Mouse (Mus musculus) intestine, embryonic 16.5 days (tissue): Measurements from ENCODE around the gene Shisa9. TPM values are rescaled to one million over a fixed set of nuclear protein-coding genes. Genes with fewer than 3 reads are reported as not detected.

Experiments
- ATAC-seq: fragments of 200-750 bp; cut with Nextera tagmentation; 2 replicates; pipeline ENCODE4 v1.8.0; 2017; ENCODE audit warnings: moderate TSS enrichment, moderate library complexity
- H3K27ac ChIP-seq: fragments of 300-500 bp; sonication (generic); 2 replicates; pipeline ENCODE4 v1.5.1; 2014; ENCODE audit warnings: mild to moderate bottlenecking, low read length
- H3K27me3 ChIP-seq: fragments of 300-500 bp; sonication (generic); replicated peaks from 2 replicates; pipeline ENCODE4 v1.6.1; 2014; ENCODE audit warnings: low read length, control low read depth, mixed read lengths; ENCODE audit not compliant: control insufficient read depth, insufficient read depth
- H3K36me3 ChIP-seq: fragments of 300-500 bp; sonication (generic); 2 replicates; pipeline ENCODE4 v1.6.1; 2014; ENCODE audit warnings: low read length, control low read depth; ENCODE audit not compliant: control insufficient read depth, insufficient read depth
- H3K4me1 ChIP-seq: fragments of 300-500 bp; sonication (generic); 2 replicates; pipeline ENCODE4 v1.6.1; 2014; ENCODE audit warnings: low read length, control low read depth, mixed read lengths; ENCODE audit not compliant: control insufficient read depth, insufficient read depth
- H3K4me2 ChIP-seq: fragments of 300-500 bp; sonication (generic); 2 replicates; pipeline ENCODE4 v1.6.1; 2014; ENCODE audit warnings: low read depth, low read length, control low read depth
- H3K4me3 ChIP-seq: fragments of 300-500 bp; sonication (generic); 2 replicates; pipeline ENCODE4 v1.5.1; 2014; ENCODE audit warnings: mild to moderate bottlenecking, low read length
- H3K9ac ChIP-seq: fragments of 300-500 bp; sonication (generic); 2 replicates; pipeline ENCODE4 v1.6.1; 2014; ENCODE audit warnings: low read depth, low read length
- H3K9me3 ChIP-seq: fragments of 300-500 bp; sonication (generic); 2 replicates; pipeline ENCODE4 v1.6.1; 2016; ENCODE audit warnings: low read length, control low read depth; ENCODE audit not compliant: control insufficient read depth
- WGBS: fragments of 180-500 bp; shearing (Covaris S2); extraction: QIAGEN DNeasy Blood & Tissue Kit; methylation state at CpG from one replicate; pipeline ENCODE4 v1.1.7; 2014; 5-methylcytosine and 5-hydroxymethylcytosine counted together
- polyA plus RNA-seq: library from polyadenylated mRNA; unstranded; fragments of >200 nt; fragmentation: Nextera tagmentation; extraction: Ambion mirVana; gene quantifications from 2 replicates; pipeline ENCODE4 v1.2.1, GENCODE M21; 2015

Gene Shisa9
- polyA plus RNA-seq, 1 experiment from 2014 or later = 0.62 TPM

DNA sequence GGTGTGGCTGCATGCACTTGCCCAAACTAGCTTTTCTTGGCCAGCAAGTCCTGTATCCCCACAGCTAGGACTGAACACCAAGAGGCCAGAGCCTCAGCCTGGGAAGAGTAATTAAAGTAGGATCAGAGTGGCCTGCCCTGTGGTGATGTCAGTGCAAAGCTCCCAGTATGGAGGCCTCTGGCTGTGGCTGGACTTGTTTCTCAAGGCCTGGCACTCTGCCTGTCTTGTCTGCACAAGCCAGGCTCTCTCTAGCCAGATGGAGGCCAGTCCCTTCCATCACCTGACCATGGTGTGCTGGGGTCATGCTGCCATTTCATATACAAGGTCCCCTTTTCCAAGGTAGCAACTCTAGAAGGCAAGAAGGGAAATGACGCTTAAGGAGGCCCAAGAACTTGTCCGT lies 51.0 kb downstream of the Shisa9 start:
- 81% methylated on average over 2 of the region's 2 CpGs for WGBS

DNA sequence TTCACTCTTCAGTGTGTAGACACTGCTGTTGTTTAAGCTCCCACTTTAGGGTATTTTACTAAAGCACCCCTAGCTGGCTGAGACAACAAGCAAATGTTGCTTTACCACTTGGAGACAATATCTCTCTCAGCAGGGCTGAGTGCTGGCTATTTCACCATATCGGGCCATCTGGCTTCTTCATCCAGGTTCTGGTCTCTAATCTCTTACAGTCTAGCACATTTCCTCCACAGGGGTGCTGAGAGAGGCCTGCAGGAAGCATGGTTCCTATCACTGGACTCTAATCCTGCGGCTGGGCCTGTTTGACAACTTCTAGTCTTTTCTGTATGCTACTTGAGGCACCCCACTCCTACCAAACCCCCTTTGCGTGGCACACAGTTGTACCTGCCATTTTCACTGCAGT lies 51.7 kb downstream of the Shisa9 start:
- Histone ChIP-seq H3K27me3 (no peaks in the 10 kb centered on the region), H3K4me1 (no peaks in the 10 kb centered on the region), H3K9ac (no peak overlapping the region), H3K36me3 (no peaks in the 10 kb centered on the region), H3K9me3 (no peaks in the 10 kb centered on the region), H3K27ac (no peak overlapping the region), H3K4me3 (no peak overlapping the region), H3K4me2 (no peak overlapping the region)
- no peak for ATAC-seq
- WGBS = 67% methylated on average over 3 of the region's 3 CpGs

More for the DNA sequence above, 51.0 kb downstream of the Shisa9 start:
- Histone ChIP-seq H3K4me3 (no peak overlapping the region), H3K27ac (no peak overlapping the region), H3K4me1 (no peaks in the 10 kb centered on the region), H3K27me3 (no peaks in the 10 kb centered on the region), H3K9me3 (no peaks in the 10 kb centered on the region), H3K9ac (no peak overlapping the region), H3K4me2 (no peak overlapping the region), H3K36me3 (no peaks in the 10 kb centered on the region)
- ATAC-seq = no peak

DNA sequence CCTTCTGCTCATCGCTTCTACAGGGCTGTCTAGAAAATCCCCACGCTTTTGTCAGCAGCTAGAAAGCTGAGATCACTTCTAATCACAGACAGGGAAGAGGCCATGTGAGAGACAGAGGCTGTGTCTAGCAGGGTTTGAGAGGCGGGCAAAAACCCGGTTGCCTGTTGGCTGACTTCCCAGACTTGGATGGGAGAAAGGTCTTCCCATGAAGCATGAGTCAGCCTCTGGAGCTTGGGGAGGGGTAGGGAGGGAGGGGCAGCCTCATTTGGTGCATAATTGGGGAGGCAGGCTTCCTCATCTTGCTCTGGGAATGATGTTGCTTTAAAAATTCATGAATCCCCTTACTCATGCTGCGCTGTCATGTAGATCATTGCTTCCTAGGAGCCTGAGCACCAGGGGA lies 57.0 kb downstream of the Shisa9 start:
- Histone ChIP-seq H3K9ac (no peak overlapping the region), H3K27me3 (no peaks in the 10 kb centered on the region), H3K9me3 (no peaks in the 10 kb centered on the region), H3K4me2 (no peak overlapping the region), H3K27ac (no peak overlapping the region), H3K36me3 (no peaks in the 10 kb centered on the region), H3K4me3 (no peak overlapping the region), H3K4me1 (no peaks in the 10 kb centered on the region)
- WGBS = 48% methylated on average over 5 of the region's 5 CpGs
- ATAC-seq = peak; percentile 63

DNA sequence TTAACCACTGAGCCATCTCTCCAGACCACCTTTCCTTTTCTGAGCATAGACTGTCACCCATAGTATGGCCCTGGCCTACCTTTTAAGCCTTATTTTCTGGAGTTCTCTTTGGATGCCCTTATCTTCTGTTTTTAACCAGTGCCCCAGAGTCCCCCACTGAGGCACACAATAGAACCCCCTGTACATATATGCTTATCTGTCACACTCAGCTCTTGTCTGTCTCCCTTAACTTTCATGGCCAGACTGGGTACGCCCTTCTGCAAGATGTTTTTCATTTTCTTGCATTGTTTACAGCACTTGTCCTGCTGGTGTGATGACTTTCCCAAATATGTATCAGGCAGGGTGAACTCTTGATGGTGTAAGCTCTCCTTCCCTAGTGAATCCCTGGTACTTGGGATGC lies 68.1 kb downstream of the Shisa9 start:
- 77% methylated on average over 1 of the region's 1 CpGs for WGBS

DNA sequence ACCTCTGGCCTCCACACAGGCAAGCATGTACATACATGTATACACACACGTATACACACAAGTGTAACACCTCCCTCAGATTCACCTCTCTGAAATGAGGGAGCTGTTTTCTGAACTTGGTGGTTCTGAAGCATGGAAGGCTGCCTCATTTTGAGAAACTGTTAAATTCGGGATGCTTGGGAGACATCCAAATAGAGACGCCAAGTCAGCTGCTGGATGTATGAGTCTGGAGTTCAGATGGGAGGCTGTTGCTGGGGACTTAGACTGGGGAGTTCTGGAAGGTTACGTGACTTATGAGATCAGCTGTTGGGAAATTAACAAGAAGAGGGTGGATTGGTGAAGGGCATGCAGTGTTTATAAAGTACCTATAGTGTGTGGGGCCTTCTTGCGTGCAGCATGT lies 88.7 kb downstream of the Shisa9 start:
- H3K9me3 ChIP-seq = no peaks in the 10 kb centered on the region
- no peak for ATAC-seq

More for the DNA sequence above, 68.1 kb downstream of the Shisa9 start:
- Histone ChIP-seq H3K4me3 (no peak overlapping the region), H3K9me3 (no peaks in the 10 kb centered on the region), H3K27me3 (no peaks in the 10 kb centered on the region), H3K4me1 (no peaks in the 10 kb centered on the region), H3K9ac (no peak overlapping the region), H3K4me2 (no peak overlapping the region), H3K36me3 (no peaks in the 10 kb centered on the region), H3K27ac (no peak overlapping the region)
- no peak for ATAC-seq

DNA sequence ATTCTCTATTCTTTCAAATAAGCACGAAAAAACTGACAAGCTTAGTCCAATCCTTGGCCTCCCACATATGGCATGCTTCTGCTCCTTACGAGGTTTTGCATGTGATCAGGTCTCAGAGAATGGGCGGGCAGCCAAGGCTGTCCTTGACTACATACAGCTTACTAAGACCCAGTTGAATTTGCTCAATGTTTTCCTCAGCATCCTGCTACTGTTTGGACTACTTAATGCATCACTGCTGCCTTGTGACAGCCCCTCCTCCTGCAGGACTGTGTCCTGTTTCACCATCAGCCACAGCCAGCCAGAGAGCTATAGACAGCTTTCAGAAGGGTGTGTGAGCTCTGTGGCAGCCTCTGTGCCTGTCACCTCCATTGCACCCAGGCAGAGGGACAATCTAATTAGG lies 92.4 kb downstream of the Shisa9 start:
- H3K4me3 ChIP-seq = no peak overlapping the region
- H3K36me3 ChIP-seq = no peaks in the 10 kb centered on the region
- H3K4me1 ChIP-seq = no peaks in the 10 kb centered on the region
- ATAC-seq = peak; percentile 55
- no peaks in the 10 kb centered on the region for H3K9me3 ChIP-seq
- WGBS = 39% methylated on average over 3 of the region's 3 CpGs
- H3K27me3 ChIP-seq = no peaks in the 10 kb centered on the region
- no peak overlapping the region for H3K4me2 ChIP-seq
- no peak overlapping the region for H3K9ac ChIP-seq
- no peak overlapping the region for H3K27ac ChIP-seq

More for the DNA sequence above, 88.7 kb downstream of the Shisa9 start:
- H3K4me2 ChIP-seq = no peak overlapping the region
- H3K4me1 ChIP-seq = no peaks in the 10 kb centered on the region
- no peak overlapping the region for H3K9ac ChIP-seq
- H3K27ac ChIP-seq = no peak overlapping the region
- WGBS = 68% methylated on average over 5 of the region's 5 CpGs
- no peaks in the 10 kb centered on the region for H3K27me3 ChIP-seq
- no peak overlapping the region for H3K4me3 ChIP-seq
- no peaks in the 10 kb centered on the region for H3K36me3 ChIP-seq

DNA sequence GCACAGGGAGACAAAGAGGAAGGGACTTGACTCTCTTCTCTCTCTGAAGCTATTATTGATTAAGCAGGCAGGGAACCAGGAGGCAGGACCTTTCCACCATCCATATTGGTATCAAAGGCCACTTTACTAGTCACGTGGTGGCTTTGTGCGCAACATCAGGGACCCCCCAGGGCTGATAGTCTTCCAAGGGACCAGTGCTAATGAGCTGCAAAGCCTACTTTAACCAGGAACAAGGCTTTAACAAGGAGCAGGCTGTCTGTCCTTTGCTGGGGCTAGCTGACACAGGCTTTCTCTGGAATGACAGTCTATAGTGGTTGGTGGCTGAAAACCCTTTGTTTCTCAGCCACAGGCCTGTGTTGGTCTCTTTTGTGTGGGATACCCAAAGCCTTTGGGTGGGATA lies 92.8 kb downstream of the Shisa9 start:
- no peak overlapping the region for H3K4me3 ChIP-seq
- no peak for ATAC-seq
- no peak overlapping the region for H3K9ac ChIP-seq
- H3K36me3 ChIP-seq = no peaks in the 10 kb centered on the region
- H3K27me3 ChIP-seq = no peaks in the 10 kb centered on the region
- no peak overlapping the region for H3K27ac ChIP-seq
- no peaks in the 10 kb centered on the region for H3K9me3 ChIP-seq
- WGBS = 67% methylated on average over 2 of the region's 2 CpGs
- H3K4me2 ChIP-seq = no peak overlapping the region
- no peaks in the 10 kb centered on the region for H3K4me1 ChIP-seq

DNA sequence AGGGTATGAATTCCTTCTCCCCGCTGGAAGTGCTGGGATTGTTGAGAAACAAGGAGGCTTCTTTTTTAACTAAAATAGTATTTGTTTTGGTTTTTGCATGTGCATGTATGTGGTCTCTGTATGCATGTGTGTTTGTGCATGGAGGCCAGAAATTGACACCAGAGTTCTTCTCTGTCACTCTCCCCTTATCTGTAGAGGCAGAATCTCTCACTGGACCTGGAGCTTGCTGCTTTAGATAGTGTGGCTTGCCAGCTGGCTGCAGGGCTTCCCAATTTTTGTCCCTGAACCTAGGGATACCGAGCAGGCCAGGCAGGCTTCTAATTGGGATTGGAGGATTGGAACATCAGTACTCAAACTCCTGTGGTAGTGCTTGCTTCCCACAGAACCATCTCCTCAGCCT lies 99.2 kb downstream of the Shisa9 start:
- no peak for ATAC-seq

DNA sequence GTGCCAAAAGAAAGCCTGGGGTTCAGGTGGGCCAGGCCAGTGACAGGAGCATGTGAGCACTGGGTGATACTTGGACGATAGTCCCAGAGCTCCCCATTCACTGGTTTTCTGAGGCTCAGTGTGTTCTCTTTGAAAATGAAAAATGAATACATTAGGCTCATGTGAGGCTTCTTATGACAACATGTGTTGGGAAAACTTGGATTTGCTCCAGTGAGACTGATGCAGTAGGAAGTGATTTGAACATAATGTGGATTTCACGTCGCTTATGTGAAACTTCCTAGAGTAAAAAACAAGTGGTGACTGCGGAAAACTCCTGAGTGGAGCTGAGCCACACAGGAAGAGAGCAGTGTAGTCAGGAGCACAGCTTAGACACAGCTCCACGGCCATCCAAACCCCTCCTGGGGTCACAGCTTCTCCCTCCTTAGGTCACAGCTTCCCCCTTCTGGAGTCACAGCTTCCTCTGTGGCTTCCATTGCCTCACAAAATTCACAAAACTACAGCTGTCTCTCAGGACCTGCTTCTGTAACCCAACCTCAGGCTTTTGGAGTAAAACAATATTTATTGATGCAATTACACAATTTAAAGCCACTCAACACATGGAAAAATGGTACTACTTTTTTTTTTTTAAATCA lies 106.8 kb downstream of the Shisa9 start:
- Histone ChIP-seq H3K9me3 (no peaks in the 10 kb centered on the region), H3K4me3 (no peak overlapping the region), H3K4me2 (no peak overlapping the region), H3K4me1 (no peaks in the 10 kb centered on the region), H3K9ac (no peak overlapping the region), H3K36me3 (no peaks in the 10 kb centered on the region), H3K27ac (no peak overlapping the region), H3K27me3 (no peaks in the 10 kb centered on the region)
- ATAC-seq = no peak
- 63% methylated on average over 5 of the region's 5 CpGs for WGBS

More for the DNA sequence above, 99.2 kb downstream of the Shisa9 start:
- no peaks in the 10 kb centered on the region for H3K36me3 ChIP-seq
- H3K4me3 ChIP-seq = no peak overlapping the region
- 78% methylated on average over 2 of the region's 2 CpGs for WGBS
- no peaks in the 10 kb centered on the region for H3K9me3 ChIP-seq
- no peak overlapping the region for H3K27ac ChIP-seq
- H3K4me1 ChIP-seq = no peaks in the 10 kb centered on the region
- H3K27me3 ChIP-seq = no peaks in the 10 kb centered on the region
- H3K4me2 ChIP-seq = no peak overlapping the region
- H3K9ac ChIP-seq = no peak overlapping the region

DNA sequence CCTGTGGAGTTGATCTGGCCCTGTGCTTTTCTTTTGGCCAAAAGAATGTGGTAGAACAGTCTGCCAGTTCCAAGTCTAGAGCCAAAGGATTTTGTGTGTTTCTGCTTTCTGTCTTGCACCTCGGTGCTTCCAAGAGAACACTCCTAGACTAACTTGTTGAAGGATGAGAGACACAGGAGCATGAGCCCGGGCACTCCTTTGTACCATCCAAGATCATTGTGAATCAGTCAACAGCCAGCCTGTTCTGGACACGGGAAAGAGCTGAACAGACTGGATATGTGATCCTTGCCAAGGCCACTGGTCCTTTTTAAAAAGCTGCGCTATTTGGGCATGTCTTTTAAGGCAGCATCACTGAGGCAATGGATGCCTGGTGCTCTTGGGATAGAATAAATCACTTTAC lies 109.3 kb downstream of the Shisa9 start:
- Histone ChIP-seq H3K4me1 (no peaks in the 10 kb centered on the region), H3K4me2 (no peak overlapping the region), H3K4me3 (no peak overlapping the region), H3K27ac (no peak overlapping the region), H3K9me3 (no peaks in the 10 kb centered on the region), H3K36me3 (no peaks in the 10 kb centered on the region), H3K9ac (no peak overlapping the region), H3K27me3 (no peaks in the 10 kb centered on the region)
- ATAC-seq = no peak
- WGBS = 80% methylated on average over 4 of the region's 4 CpGs
